Mouse (Mus musculus): ENCODE results near the gene Gid4. TPM values are rescaled to one million over a fixed set of nuclear protein-coding genes. Genes with fewer than 3 reads are reported as not detected.

Gid4 gene
- polyA plus RNA-seq, 1 experiment from 2014 or later, result 27.8 TPM

DNA sequence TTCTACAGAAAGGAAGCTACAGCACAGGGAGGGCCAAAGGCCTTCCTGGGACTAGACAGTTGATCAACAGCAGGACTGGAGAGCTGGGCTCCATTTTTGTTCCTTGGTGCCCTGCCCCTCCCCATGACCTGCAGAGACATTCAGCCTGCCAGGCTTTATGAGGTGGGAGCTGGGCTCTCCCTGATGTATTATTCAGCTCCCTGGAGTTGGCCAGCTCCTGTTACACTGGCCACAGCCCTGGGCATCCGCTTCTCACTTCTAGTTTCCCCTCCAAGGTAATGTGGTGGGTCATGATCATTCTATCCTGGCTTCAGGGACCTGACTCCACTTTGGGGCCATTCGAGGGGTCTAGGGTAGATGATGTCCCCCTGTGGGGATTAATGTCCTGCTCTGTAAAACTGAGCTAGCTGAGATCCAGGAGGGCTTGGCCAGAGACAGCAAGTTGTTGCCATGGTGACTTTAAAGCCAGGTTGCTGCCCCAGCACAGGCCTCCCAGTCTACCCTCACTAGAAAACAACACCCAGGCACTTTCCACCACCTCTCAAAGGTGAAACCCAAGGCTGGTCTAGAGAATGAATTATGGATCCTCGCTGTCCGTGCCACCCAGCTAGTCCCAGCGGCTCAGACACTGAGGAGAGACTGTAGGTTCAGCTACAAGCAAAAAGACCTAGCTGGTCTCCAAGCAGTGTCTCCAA is 58.9 kb downstream of the Gid4 start:
- Histone ChIP-seq H3K27ac (replicated peaks) (no peak overlapping the region), H3K9ac (replicated peaks) (no peak overlapping the region), H3K4me2 (replicated peaks) (no peak overlapping the region), H3K9me3 (no peaks in the 10 kb centered on the region), H3K4me1 (no peaks in the 10 kb centered on the region), H3K36me3 (no peaks in the 10 kb centered on the region), H3K4me3 (no peak overlapping the region), H3K27me3 (no peaks in the 10 kb centered on the region)
- ATAC-seq (replicated peaks), result no peak
- 86% methylated on average over 5 of the region's 5 CpGs for WGBS

DNA sequence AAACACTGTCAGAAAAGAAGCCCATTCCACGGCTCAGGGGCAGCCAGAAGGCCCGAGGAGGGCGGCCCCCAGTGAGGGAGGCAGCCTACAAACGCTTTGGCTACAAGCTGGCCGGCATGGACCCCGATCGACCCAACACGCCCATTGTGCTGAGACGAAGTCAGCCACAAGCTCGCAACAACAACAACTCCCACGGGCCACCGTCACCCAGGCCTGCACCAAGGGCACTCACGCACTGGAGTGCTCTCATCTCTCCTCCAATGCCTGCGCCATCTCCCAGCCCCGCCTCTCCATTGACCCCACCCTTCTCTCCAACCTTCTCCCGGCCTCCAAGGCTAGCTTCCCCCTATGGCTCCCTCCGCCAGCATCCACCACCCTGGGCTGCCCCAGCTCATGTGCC is 61.2 kb downstream of the Gid4 start:
- no peak overlapping the region for H3K4me2 ChIP-seq (replicated peaks)
- 47% methylated on average over 17 of the region's 17 CpGs for WGBS

DNA sequence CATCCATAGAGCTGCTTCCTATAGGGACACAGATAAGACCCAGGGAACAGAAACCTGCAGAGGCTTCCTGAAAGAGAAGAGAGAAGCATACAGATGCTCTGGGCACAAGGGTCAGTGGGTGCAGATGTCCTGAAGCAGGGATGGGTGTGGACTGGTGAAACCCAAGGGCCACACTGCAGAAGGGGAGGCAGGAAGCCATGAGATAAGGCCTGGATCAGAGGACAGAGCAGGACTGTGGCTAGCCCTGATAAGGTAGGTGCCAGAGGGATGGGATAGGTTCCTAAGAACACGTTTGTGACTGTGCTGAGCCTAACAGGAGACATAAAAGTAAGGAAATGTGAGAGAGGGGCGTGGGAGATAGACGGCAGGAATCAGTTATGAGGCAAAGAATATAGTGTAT is 69.3 kb downstream of the Gid4 start:
- Histone ChIP-seq H3K36me3 (no peaks in the 10 kb centered on the region), H3K9me3 (no peaks in the 10 kb centered on the region), H3K4me1 (no peaks in the 10 kb centered on the region), H3K4me3 (no peak overlapping the region), H3K27me3 (no peaks in the 10 kb centered on the region), H3K9ac (replicated peaks) (no peak overlapping the region), H3K27ac (replicated peaks) (no peak overlapping the region), H3K4me2 (replicated peaks) (no peak overlapping the region)
- WGBS, result 64% methylated on average over 3 of the region's 3 CpGs
- ATAC-seq (replicated peaks), result no peak

More for the DNA sequence above, 61.2 kb downstream of the Gid4 start:
- H3K36me3 ChIP-seq, result no peaks in the 10 kb centered on the region
- no peaks in the 10 kb centered on the region for H3K27me3 ChIP-seq
- H3K4me3 ChIP-seq, result no peak overlapping the region
- H3K9me3 ChIP-seq, result no peaks in the 10 kb centered on the region
- ATAC-seq (replicated peaks), result no peak
- H3K9ac ChIP-seq (replicated peaks), result no peak overlapping the region
- H3K27ac ChIP-seq (replicated peaks), result no peak overlapping the region
- no peaks in the 10 kb centered on the region for H3K4me1 ChIP-seq

DNA sequence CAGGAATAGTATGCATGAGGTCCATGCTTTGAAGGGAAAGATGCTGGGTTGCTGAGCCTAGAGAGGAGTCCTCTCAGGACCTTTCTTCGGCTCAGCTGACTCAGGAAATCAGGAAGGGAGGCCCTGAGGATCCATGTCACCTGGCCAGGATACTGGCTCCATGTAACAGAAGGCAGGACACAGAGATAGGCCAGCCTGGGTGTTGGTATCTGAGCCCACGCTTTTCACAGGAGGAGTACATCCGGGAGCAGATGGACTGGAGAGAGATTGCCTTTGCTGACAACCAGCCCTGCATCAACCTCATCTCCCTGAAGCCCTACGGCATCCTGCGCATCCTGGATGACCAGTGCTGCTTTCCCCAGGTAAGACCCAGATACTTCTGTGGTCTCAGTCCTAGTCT is 75.8 kb downstream of the Gid4 start:
- ATAC-seq (replicated peaks), result no peak
- H3K36me3 ChIP-seq, result no peaks in the 10 kb centered on the region
- H3K4me2 ChIP-seq (replicated peaks), result no peak overlapping the region
- no peaks in the 10 kb centered on the region for H3K27me3 ChIP-seq
- H3K4me1 ChIP-seq, result no peaks in the 10 kb centered on the region
- no peak overlapping the region for H3K4me3 ChIP-seq
- 91% methylated on average over 5 of the region's 5 CpGs for WGBS
- no peak overlapping the region for H3K9ac ChIP-seq (replicated peaks)
- no peak overlapping the region for H3K27ac ChIP-seq (replicated peaks)
- H3K9me3 ChIP-seq, result no peaks in the 10 kb centered on the region

DNA sequence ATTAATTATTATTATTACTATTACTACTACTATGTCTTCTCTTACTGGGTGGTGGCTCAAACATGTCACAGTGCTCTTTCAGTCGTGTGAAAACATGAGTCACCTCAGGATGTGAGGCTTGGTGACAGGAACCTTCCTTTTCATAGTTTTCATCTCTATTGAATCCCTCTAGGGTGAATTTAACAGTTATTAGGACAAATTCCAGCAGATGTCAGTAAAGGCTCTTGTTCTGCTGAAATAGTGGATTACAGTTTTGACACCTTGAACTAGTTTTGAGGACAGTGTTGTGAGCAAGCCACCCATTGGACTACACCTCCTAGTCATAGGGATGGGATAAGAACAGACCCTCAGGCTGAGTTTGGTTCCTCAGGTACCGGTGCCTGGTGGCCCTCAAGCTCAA is 78.7 kb downstream of the Gid4 start:
- ATAC-seq (replicated peaks), result no peak
- WGBS, result 73% methylated on average over 2 of the region's 2 CpGs
- Histone ChIP-seq H3K27ac (replicated peaks) (no peak overlapping the region), H3K4me3 (no peak overlapping the region), H3K4me2 (replicated peaks) (no peak overlapping the region), H3K36me3 (no peaks in the 10 kb centered on the region), H3K9me3 (no peaks in the 10 kb centered on the region), H3K9ac (replicated peaks) (no peak overlapping the region), H3K27me3 (no peaks in the 10 kb centered on the region), H3K4me1 (no peaks in the 10 kb centered on the region)

Other genes with a start within 250 kb of the Gid4 start
- gene Srebf1, start 194.6 kb upstream of the Gid4 start, polyA plus RNA-seq (2015; fragmentation: Nextera tagmentation; extraction: Ambion mirVana), result 48.2 and 52.7 TPM in 2 replicates
- gene Tom1l2, start 64.2 kb upstream of the Gid4 start, polyA plus RNA-seq (2015; fragmentation: Nextera tagmentation; extraction: Ambion mirVana), result 47.9 and 48.7 TPM in 2 replicates
- gene Drc3, start 63.8 kb upstream of the Gid4 start, polyA plus RNA-seq (2015; fragmentation: Nextera tagmentation; extraction: Ambion mirVana), result 5.7 and 7.3 TPM in 2 replicates
- 49.8 and 49.9 TPM in 2 replicates for gene Atpaf2, start 1.3 kb downstream of the Gid4 start, polyA plus RNA-seq (2015; fragmentation: Nextera tagmentation; extraction: Ambion mirVana)
- gene Drg2, start 37.4 kb downstream of the Gid4 start, polyA plus RNA-seq (2015; fragmentation: Nextera tagmentation; extraction: Ambion mirVana), result 100 and 106 TPM in 2 replicates
- 0.05 TPM in 1 of 2 replicates, not detected in the other for gene Myo15, start 52.2 kb downstream of the Gid4 start, polyA plus RNA-seq (2015; fragmentation: Nextera tagmentation; extraction: Ambion mirVana)
- 27.5 and 27.9 TPM in 2 replicates for gene Alkbh5, start 119.2 kb downstream of the Gid4 start, polyA plus RNA-seq (2015; fragmentation: Nextera tagmentation; extraction: Ambion mirVana)

Data from forebrain, embryonic 15.5 days (tissue).